Mouse (Mus musculus) ES-Bruce4 (cell line): Measurements from ENCODE around the gene Slc22a7. TPM values are rescaled to one million over a fixed set of nuclear protein-coding genes. Genes with fewer than 3 reads are reported as not detected.
A peak's percentile ranks its signal among the peaks of the same experiment; 100 is the strongest.

Source experiments
- H3K27ac ChIP-seq: 2 replicates; pipeline ENCODE4 v1.5.1; 2012; ENCODE audit warnings: low read length, inconsistent platforms; ENCODE audit not compliant: insufficient read depth
- H3K27me3 ChIP-seq: 2 replicates; pipeline ENCODE4 v1.6.1; 2012; ENCODE audit warnings: mild to moderate bottlenecking, low read length, inconsistent platforms; ENCODE audit not compliant: control insufficient read depth, poor library complexity, insufficient read depth, severe bottlenecking
- H3K36me3 ChIP-seq: 2 replicates; pipeline ENCODE4 v1.6.1; 2012; ENCODE audit warnings: inconsistent platforms, mild to moderate bottlenecking, low read length, moderate library complexity; ENCODE audit not compliant: control insufficient read depth, poor library complexity, insufficient read depth, severe bottlenecking
- H3K4me1 ChIP-seq: one replicate; pipeline ENCODE4 v1.8.1; 2011; ENCODE audit warnings: low read length; ENCODE audit not compliant: control insufficient read depth, insufficient read depth
- H3K4me3 ChIP-seq: 2 replicates; pipeline ENCODE4 v1.5.1; 2011; ENCODE audit warnings: low read depth, mild to moderate bottlenecking, low read length
- H3K9ac ChIP-seq: 2 replicates; pipeline ENCODE4 v1.6.1; 2012; ENCODE audit warnings: low read depth, mild to moderate bottlenecking, inconsistent platforms; ENCODE audit not compliant: poor library complexity, severe bottlenecking
- H3K9me3 ChIP-seq: replicated peaks from 2 replicates; pipeline ENCODE4 v1.6.1; 2012; ENCODE audit warnings: mild to moderate bottlenecking, low read length, inconsistent platforms; ENCODE audit not compliant: control insufficient read depth, poor library complexity, insufficient read depth, severe bottlenecking
- CTCF ChIP-seq: IDR thresholded peaks from one replicate; pipeline ENCODE4 v1.8.1; 2011; ENCODE audit warnings: low read depth, low read length
- EP300 ChIP-seq: IDR thresholded peaks from 2 replicates; pipeline ENCODE4 v1.6.1; 2011; ENCODE audit warnings: low read depth, low read length; ENCODE audit not compliant: insufficient read depth
- POLR2A ChIP-seq: IDR thresholded peaks from one replicate; pipeline ENCODE4 v1.8.1; 2011; ENCODE audit warnings: low read length; ENCODE audit not compliant: insufficient read depth
- polyA plus RNA-seq: library from polyadenylated mRNA; stranded (reverse); fragments of >200 nt; gene quantifications from 2 replicates; pipeline ENCODE4 v1.2.4, GENCODE M21; 2011; ENCODE audit warnings: low read depth; ENCODE audit not compliant: missing spikeins, insufficient read depth, insufficient read length

Gene Slc22a7
- polyA plus RNA-seq = 6.0 and 6.1 TPM in 2 replicates

DNA sequence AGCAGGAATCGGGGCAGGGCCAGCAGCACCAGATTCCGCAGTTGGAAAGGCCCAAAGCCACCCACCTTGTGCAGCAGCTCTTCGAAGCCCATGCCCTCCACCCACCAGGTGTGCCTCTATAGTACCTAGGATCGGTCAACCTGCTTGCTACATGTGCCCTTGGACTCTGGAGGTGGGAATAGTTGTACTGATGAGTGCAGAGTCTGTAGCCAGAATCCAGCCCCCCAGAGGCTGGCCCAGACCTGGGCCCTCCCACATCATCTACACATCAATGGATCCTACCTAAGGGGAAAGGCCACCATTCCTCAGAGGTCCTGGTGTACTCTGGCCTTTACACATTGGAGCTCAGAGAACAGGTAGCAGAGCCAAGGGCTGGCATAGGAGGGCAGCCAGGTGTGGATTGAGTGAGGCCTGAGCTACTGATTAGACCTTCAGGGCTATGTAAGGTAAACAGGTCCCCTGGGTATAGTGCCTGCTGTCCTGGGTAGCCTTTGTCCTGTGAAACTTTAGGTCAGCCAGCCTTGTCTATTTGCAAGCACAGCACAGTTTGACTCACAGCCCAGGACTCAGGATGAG, at the start of gene Slc22a7:
Gene Slc22a7 (minus strand): TSS at position 160 of the 576 bp plus-strand sequence.
- TF ChIP-seq EP300 (0 out of 2 replicates have a peak, but pooled peaks have one; percentile 25), POLR2A (peak; percentile 76), CTCF (no peak)
- no peaks in the 10 kb centered on the region for H3K27me3 ChIP-seq
- peak within 1 kb of the TSS; percentile 46 for H3K27ac ChIP-seq
- H3K9me3 ChIP-seq = no peaks in the 10 kb centered on the region
- H3K9ac ChIP-seq = peak within 1 kb of the TSS; percentile 65
- H3K4me1 ChIP-seq = peaks cover 4% of the 10 kb centered on the region
- peak within 1 kb of the TSS; percentile 48 for H3K4me3 ChIP-seq
- H3K36me3 ChIP-seq = no peaks in the 10 kb centered on the region

GRCm38 (mm10) chr17:46487431-46487830, 49.2 kb upstream of the Slc22a7 start, which contains the start of gene Ttbk1:
Gene Ttbk1, minus strand, starts transcription at chr17:46487675.
- Histone ChIP-seq H3K9ac (peak within 1 kb of the TSS; percentile 27; the same call in 1 of the 2 replicates), H3K27ac (no peak within 1 kb of the TSS), H3K4me3 (peak within 1 kb of the TSS; percentile 65), H3K9me3 (no peaks in the 10 kb centered on the region), H3K36me3 (no peaks in the 10 kb centered on the region), H3K4me1 (peaks cover 3% of the 10 kb centered on the region), H3K27me3 (peaks cover 8% of the 10 kb centered on the region)
- TF ChIP-seq POLR2A (no peak), CTCF (no peak), EP300 (no peak)

GRCm38 (mm10) chr17:46486995-46487394, 48.7 kb upstream of the Slc22a7 start:
- Histone ChIP-seq H3K27ac (no peak overlapping the region), H3K9ac (peak overlapping the region; percentile 27; the same call in 1 of the 2 replicates), H3K4me1 (peaks cover 3% of the 10 kb centered on the region), H3K36me3 (no peaks in the 10 kb centered on the region), H3K4me3 (peak overlapping the region; percentile 65), H3K9me3 (no peaks in the 10 kb centered on the region), H3K27me3 (peaks cover 8% of the 10 kb centered on the region)
- TF ChIP-seq CTCF = no peak
- TF ChIP-seq EP300 = no peak
- no peak for TF ChIP-seq POLR2A

DNA sequence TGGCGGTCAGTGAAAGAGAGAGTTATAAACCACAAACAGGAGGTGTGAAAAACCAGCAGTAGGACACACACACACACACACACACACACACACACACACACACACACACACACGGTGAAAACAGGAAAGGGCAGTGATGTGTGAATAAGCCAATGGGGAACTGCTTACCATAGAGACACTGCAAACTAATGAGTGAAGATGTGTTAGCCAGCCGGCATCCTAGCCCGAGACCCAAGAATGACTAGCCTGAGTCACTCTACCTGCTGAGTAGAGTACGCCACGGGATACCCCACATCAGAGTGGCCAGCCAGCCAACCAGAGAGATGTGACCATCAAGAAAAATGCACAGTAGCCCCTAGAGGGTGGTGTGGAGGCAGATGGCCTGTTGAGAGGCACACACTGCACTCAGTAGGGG, 46.2 kb upstream of the Slc22a7 start:
- Histone ChIP-seq H3K9me3 (no peaks in the 10 kb centered on the region), H3K4me3 (no peak overlapping the region), H3K27ac (no peak overlapping the region), H3K36me3 (no peaks in the 10 kb centered on the region), H3K9ac (no peak overlapping the region), H3K27me3 (peaks cover 8% of the 10 kb centered on the region), H3K4me1 (peaks cover 3% of the 10 kb centered on the region)
- TF ChIP-seq POLR2A (no peak), CTCF (peak; percentile 33)

GRCm38 (mm10) chr17:46484021-46484431, 45.8 kb upstream of the Slc22a7 start:
- Histone ChIP-seq H3K36me3 (no peaks in the 10 kb centered on the region), H3K27ac (no peak overlapping the region), H3K9me3 (no peaks in the 10 kb centered on the region), H3K27me3 (peaks cover 8% of the 10 kb centered on the region), H3K4me3 (peak overlapping the region; percentile 64), H3K4me1 (peaks cover 3% of the 10 kb centered on the region), H3K9ac (no peak overlapping the region)
- TF ChIP-seq EP300 = no peak

DNA sequence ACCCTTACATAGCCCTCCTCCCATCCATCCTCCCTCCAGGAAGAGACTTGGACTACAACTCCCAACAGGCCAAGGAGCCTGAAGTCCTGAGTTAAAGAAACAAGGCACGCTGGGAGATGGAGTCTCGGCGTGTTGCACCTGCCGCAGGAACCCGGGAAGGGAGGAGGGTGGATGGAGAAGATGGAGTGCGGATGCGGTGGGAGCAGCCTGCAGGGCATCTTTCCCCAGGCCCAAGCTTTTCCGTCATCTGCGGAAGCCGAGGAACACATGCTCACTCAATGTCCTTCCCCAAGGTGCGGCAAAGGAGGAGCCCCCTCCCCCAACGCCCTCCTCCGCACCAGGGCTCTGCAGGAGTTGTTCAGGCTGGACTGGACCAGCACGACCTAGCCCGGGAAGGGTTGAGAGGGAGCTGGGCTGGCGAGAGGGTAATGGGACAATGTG, 45.3 kb upstream of the Slc22a7 start:
- no peaks in the 10 kb centered on the region for H3K9me3 ChIP-seq
- H3K27me3 ChIP-seq = peaks cover 8% of the 10 kb centered on the region
- TF ChIP-seq CTCF (no peak), EP300 (0 out of 2 replicates have a peak, but pooled peaks have one; percentile 28)
- no peaks in the 10 kb centered on the region for H3K36me3 ChIP-seq
- H3K27ac ChIP-seq = no peak overlapping the region
- peaks cover 3% of the 10 kb centered on the region for H3K4me1 ChIP-seq
- peak overlapping the region; percentile 64 for H3K4me3 ChIP-seq
- no peak overlapping the region for H3K9ac ChIP-seq
